Mouse (Mus musculus) ES-Bruce4 (cell line): ENCODE measurements around the gene Tbc1d9b. TPM values are rescaled to one million over a fixed set of nuclear protein-coding genes. Genes with fewer than 3 reads are reported as not detected.

Source experiments
- H3K27ac ChIP-seq: 2 replicates; pipeline ENCODE4 v1.5.1; 2012; ENCODE audit warnings: low read length, inconsistent platforms; ENCODE audit not compliant: insufficient read depth
- H3K27me3 ChIP-seq: 2 replicates; pipeline ENCODE4 v1.6.1; 2012; ENCODE audit warnings: mild to moderate bottlenecking, low read length, inconsistent platforms; ENCODE audit not compliant: control insufficient read depth, poor library complexity, insufficient read depth, severe bottlenecking
- H3K36me3 ChIP-seq: 2 replicates; pipeline ENCODE4 v1.6.1; 2012; ENCODE audit warnings: inconsistent platforms, mild to moderate bottlenecking, low read length, moderate library complexity; ENCODE audit not compliant: control insufficient read depth, poor library complexity, insufficient read depth, severe bottlenecking
- H3K4me1 ChIP-seq: one replicate; pipeline ENCODE4 v1.8.1; 2011; ENCODE audit warnings: low read length; ENCODE audit not compliant: control insufficient read depth, insufficient read depth
- H3K4me3 ChIP-seq: 2 replicates; pipeline ENCODE4 v1.5.1; 2011; ENCODE audit warnings: low read depth, mild to moderate bottlenecking, low read length
- H3K9ac ChIP-seq: 2 replicates; pipeline ENCODE4 v1.6.1; 2012; ENCODE audit warnings: low read depth, mild to moderate bottlenecking, inconsistent platforms; ENCODE audit not compliant: poor library complexity, severe bottlenecking
- H3K9me3 ChIP-seq: replicated peaks from 2 replicates; pipeline ENCODE4 v1.6.1; 2012; ENCODE audit warnings: mild to moderate bottlenecking, low read length, inconsistent platforms; ENCODE audit not compliant: control insufficient read depth, poor library complexity, insufficient read depth, severe bottlenecking
- CTCF ChIP-seq: IDR thresholded peaks from one replicate; pipeline ENCODE4 v1.8.1; 2011; ENCODE audit warnings: low read depth, low read length
- EP300 ChIP-seq: IDR thresholded peaks from 2 replicates; pipeline ENCODE4 v1.6.1; 2011; ENCODE audit warnings: low read depth, low read length; ENCODE audit not compliant: insufficient read depth
- POLR2A ChIP-seq: IDR thresholded peaks from one replicate; pipeline ENCODE4 v1.8.1; 2011; ENCODE audit warnings: low read length; ENCODE audit not compliant: insufficient read depth
- polyA plus RNA-seq: library from polyadenylated mRNA; stranded (reverse); fragments of >200 nt; gene quantifications from 2 replicates; pipeline ENCODE4 v1.2.4, GENCODE M21; 2011; ENCODE audit warnings: low read depth; ENCODE audit not compliant: missing spikeins, insufficient read depth, insufficient read length

The Tbc1d9b gene
- polyA plus RNA-seq, 1 experiment, result 30.6 TPM

DNA sequence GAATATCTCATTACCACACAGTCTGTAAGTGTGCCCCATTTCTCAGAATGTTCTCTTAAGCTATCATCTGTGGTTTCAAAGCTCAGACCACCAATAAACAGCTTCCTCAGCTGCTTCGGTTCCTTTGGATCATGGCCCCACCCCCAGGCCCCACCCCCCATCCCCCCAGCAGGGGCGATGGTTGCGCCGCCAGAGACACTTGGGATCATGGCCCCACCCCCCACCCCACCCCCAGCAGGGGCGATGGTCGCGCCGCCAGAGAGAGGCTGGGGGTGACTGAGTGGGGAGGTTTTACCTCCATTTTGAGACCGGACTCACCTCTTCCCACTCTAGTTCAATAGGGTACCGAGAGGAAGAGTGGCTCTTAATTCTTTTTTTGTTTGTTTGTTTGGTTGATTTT, 3.4 kb upstream of the Tbc1d9b start:
- Histone ChIP-seq H3K9me3 (no peaks in the 10 kb centered on the region), H3K4me3 (no peak overlapping the region), H3K4me1 (no peaks in the 10 kb centered on the region), H3K36me3 (no peaks in the 10 kb centered on the region), H3K27ac (no peak overlapping the region), H3K27me3 (no peaks in the 10 kb centered on the region), H3K9ac (no peak overlapping the region)
- TF ChIP-seq POLR2A, result no peak
- no peak for TF ChIP-seq EP300
- TF ChIP-seq CTCF, result no peak

DNA sequence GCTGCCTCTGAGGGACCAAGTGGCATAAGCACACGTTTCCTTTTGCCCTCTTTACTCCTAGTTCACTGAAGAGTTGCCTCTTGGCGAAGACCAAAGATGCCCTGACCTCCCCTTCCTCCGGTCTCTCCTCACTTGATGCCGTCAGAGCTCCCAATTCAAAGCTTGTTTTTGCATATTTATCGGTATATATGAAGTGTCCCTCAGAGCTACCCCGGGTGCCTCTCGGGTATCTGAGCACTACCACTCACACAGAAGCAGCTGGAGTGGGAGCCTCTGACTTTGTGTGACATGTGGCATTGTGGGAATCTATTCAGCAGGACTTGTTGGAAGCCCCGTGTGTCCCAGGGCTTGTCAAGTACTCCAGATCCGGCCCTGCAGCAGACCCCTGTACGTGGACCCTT, 605 bp downstream of the Tbc1d9b start:
- no peaks in the 10 kb centered on the region for H3K9me3 ChIP-seq
- 0 out of 2 replicates have a peak, but pooled peaks cover 4% of the 10 kb centered on the region for H3K36me3 ChIP-seq
- no peaks in the 10 kb centered on the region for H3K4me1 ChIP-seq
- peak overlapping the region; percentile 88 for H3K4me3 ChIP-seq
- no peak overlapping the region for H3K27ac ChIP-seq
- TF ChIP-seq CTCF, result no peak
- no peak for TF ChIP-seq EP300
- TF ChIP-seq POLR2A, result no peak
- peak overlapping the region; percentile 80 for H3K9ac ChIP-seq
- no peaks in the 10 kb centered on the region for H3K27me3 ChIP-seq

DNA sequence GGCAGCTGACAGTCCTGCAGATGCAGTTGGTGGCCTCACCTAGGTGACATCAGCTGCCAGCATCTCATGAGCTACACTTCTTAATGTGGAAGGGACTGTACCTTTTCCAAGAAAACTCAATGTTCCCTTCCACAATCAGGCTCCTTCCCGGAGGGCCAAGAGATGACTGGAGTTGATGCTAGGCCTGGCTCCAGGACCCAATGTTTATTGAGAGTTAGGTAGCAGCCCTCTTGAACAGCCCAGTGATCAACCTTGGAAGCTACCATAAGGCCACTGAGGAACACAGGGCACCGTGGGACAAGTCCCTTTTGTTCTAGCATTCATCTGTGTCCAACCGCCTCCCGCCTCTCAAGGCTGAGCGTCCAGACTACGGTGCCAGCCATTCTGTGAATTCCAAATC, 1.1 kb downstream of the Tbc1d9b start:
- Histone ChIP-seq H3K9ac (no peak overlapping the region), H3K4me3 (no peak overlapping the region), H3K36me3 (0 out of 2 replicates have a peak, but pooled peaks cover 4% of the 10 kb centered on the region), H3K27me3 (no peaks in the 10 kb centered on the region), H3K9me3 (no peaks in the 10 kb centered on the region), H3K4me1 (no peaks in the 10 kb centered on the region), H3K27ac (no peak overlapping the region)
- TF ChIP-seq EP300 (no peak), POLR2A (no peak), CTCF (no peak)

DNA sequence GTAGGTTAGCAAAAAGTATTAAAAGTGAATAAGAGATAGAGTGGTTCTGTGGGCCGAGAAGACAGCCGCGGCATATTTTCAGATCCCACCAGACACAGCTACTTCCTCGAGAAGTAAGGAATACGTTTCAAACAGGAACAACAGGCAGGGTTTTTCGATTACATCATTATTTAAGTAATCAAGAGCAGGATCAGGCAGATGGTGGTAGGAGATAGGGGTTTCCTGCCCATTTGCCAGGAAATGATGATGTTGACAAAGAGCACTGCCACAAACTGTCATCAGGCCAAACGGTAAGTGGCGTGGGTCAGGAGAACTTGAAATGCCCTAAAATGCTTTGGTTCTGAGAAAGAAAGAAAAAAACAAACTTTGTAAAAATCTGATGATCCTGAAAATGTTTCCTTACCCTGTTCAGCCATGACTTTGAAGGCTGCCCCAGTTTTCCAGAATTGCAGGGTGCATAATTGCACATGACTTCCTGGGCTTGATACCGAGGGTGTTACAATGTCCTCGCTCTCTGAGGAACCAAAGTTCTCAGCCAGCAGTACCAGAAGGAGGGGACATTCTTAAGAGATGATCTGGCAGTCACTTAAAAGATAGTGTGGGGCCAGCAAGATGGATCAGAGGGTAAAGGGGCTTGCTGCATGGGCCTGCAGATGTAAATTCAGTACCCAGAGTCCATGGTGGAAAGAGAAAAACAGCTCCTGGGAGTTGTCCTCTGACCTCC, 3.1 kb downstream of the Tbc1d9b start:
- no peak overlapping the region for H3K4me3 ChIP-seq
- H3K36me3 ChIP-seq, result 0 out of 2 replicates have a peak, but pooled peaks cover 4% of the 10 kb centered on the region
- TF ChIP-seq CTCF (no peak), POLR2A (no peak), EP300 (no peak)
- no peaks in the 10 kb centered on the region for H3K27me3 ChIP-seq
- peaks cover 3% of the 10 kb centered on the region for H3K4me1 ChIP-seq
- H3K9ac ChIP-seq, result no peak overlapping the region
- H3K27ac ChIP-seq, result no peak overlapping the region
- H3K9me3 ChIP-seq, result no peaks in the 10 kb centered on the region

DNA sequence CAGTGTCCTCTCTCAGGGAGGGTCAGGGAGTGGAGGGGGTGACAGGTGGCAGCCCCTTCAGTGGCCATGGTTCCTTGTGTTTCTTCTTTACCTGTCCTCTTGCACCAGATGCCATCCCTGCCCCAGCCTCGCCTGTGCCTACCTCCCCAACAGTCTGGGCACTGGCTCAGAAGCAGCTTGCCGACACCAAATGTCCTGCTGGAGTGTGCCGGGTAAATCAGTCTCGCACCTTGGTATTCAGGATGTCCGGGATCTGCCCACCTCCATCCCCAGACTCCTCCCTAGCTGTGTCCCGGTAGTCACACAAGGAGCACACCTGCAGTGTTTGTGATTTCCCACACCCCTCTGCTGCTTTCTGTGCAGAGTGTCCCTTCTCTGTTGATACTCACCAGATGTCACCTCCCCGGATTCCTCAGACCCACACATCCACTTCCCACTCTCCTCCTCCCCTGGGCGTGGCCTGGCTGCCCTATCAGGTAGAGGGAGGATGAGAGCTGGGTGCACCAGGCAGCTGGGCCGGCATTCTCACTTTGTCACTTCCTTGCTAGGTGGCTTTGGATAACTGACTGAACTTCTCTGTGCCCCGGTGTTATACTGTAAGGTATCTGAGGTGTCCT, 7.1 kb downstream of the Tbc1d9b start:
- Histone ChIP-seq H3K36me3 (0 out of 2 replicates have a peak, but pooled peaks cover 4% of the 10 kb centered on the region), H3K9me3 (no peaks in the 10 kb centered on the region), H3K4me1 (peaks cover 4% of the 10 kb centered on the region), H3K27ac (no peak overlapping the region), H3K9ac (no peak overlapping the region), H3K4me3 (no peak overlapping the region), H3K27me3 (no peaks in the 10 kb centered on the region)
- TF ChIP-seq POLR2A (no peak), CTCF (no peak), EP300 (no peak)

DNA sequence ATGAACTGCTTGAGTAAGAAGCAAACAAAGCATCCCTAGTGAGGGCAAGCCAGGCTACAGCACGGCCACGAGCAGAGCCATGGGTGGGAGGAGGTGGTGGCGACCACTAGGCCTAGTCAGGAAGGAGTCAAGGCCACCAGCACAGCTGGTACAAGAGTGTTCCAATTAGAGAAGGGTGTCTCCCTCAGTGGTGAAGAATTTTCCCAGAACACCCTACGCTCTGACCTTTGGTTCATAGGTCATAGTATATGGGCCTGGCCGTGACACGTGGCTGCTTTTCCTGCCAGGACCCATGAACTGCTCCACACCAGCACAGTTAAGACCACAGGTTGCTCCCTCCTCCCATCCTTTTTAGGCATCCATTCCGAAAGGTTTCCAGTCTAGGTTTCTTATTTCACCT, 8.4 kb downstream of the Tbc1d9b start:
- H3K9ac ChIP-seq, result no peak overlapping the region
- 0 out of 2 replicates have a peak overlapping the region, but pooled peaks have one; percentile 1 for H3K27ac ChIP-seq
- TF ChIP-seq EP300 (no peak), POLR2A (no peak), CTCF (no peak)
- no peaks in the 10 kb centered on the region for H3K9me3 ChIP-seq
- peaks cover 4% of the 10 kb centered on the region for H3K4me1 ChIP-seq
- 0 out of 2 replicates have a peak, but pooled peaks cover 4% of the 10 kb centered on the region for H3K36me3 ChIP-seq
- no peaks in the 10 kb centered on the region for H3K27me3 ChIP-seq
- H3K4me3 ChIP-seq, result no peak overlapping the region
